Mouse (Mus musculus): ENCODE measurements at regions not wholly inside any gene's neighbourhood (a gene's known extent, or its start where the extent isn't known, plus 50 kb on each side); places are given as distances from the start of the nearest gene placed in this dataset.

GRCm38 (mm10) chr2:106383415-106384285 is 309.4 kb upstream of the Mpped2 start:
- Histone ChIP-seq H3K4me3 (ENCODE audit: low read length) (no peak overlapping the region), H3K4me1 (ENCODE audit: insufficient read depth, low read length) (no peaks in the 10 kb centered on the region), H3K27me3 (ENCODE audit: insufficient read depth, low read length) (no peaks in the 10 kb centered on the region), H3K9me3 (ENCODE audit: low read length) (no peaks in the 10 kb centered on the region), H3K4me2 (ENCODE audit: low read depth, low read length) (no peak overlapping the region), H3K36me3 (ENCODE audit: insufficient read depth, low read length) (no peaks in the 10 kb centered on the region), H3K9ac (replicated peaks; ENCODE audit: low read length) (no peak overlapping the region), H3K27ac (no peak overlapping the region)
- no peak for ATAC-seq
- 65% methylated on average over 14 of the region's 14 CpGs for WGBS
- peak; percentile 13 for DNase-seq (ENCODE audit: low spot score)
- TF ChIP-seq CTCF (IDR thresholded peaks at IDR 0.05; ENCODE audit: low read depth) = no peak

- Histone ChIP-seq H3K4me2 (ENCODE audit: low read depth, low read length) (no peak overlapping the region), H3K9me3 (ENCODE audit: low read length) (no peaks in the 10 kb centered on the region), H3K27ac (no peak overlapping the region), H3K4me1 (ENCODE audit: insufficient read depth, low read length) (no peaks in the 10 kb centered on the region), H3K36me3 (ENCODE audit: insufficient read depth, low read length) (no peaks in the 10 kb centered on the region), H3K9ac (replicated peaks; ENCODE audit: low read length) (no peak overlapping the region), H3K4me3 (ENCODE audit: low read length) (no peak overlapping the region), H3K27me3 (ENCODE audit: insufficient read depth, low read length) (no peaks in the 10 kb centered on the region)
- DNase-seq (ENCODE audit: low spot score) (no peak), ATAC-seq (no peak)
- WGBS = 74% methylated on average over 5 of the region's 5 CpGs
- no peak for TF ChIP-seq CTCF (IDR thresholded peaks at IDR 0.05; ENCODE audit: low read depth)
These were observed 308.8 kb upstream of the Mpped2 start for GRCm38 (mm10) chr2:106384286-106384595.

- H3K27me3 ChIP-seq (ENCODE audit: insufficient read depth, low read length) = no peaks in the 10 kb centered on the region
- no peak for TF ChIP-seq CTCF (IDR thresholded peaks at IDR 0.05; ENCODE audit: low read depth)
- H3K4me2 ChIP-seq (ENCODE audit: low read depth, low read length) = no peak overlapping the region
- no peaks in the 10 kb centered on the region for H3K9me3 ChIP-seq (ENCODE audit: low read length)
- no peaks in the 10 kb centered on the region for H3K36me3 ChIP-seq (ENCODE audit: insufficient read depth, low read length)
- ATAC-seq (no peak), DNase-seq (ENCODE audit: low spot score) (peak; percentile 19)
- no peaks in the 10 kb centered on the region for H3K4me1 ChIP-seq (ENCODE audit: insufficient read depth, low read length)
- H3K4me3 ChIP-seq (ENCODE audit: low read length) = no peak overlapping the region
- no peak overlapping the region for H3K9ac ChIP-seq (replicated peaks; ENCODE audit: low read length)
- H3K27ac ChIP-seq = no peak overlapping the region
- WGBS = 57% methylated on average over 3 of the region's 3 CpGs
These were observed 308.2 kb upstream of the Mpped2 start for GRCm38 (mm10) chr2:106384842-106385241.

GRCm38 (mm10) chr2:106412158-106412557 is 280.9 kb upstream of the Mpped2 start:
- H3K4me2 ChIP-seq (ENCODE audit: low read depth, low read length) = no peak overlapping the region
- H3K4me3 ChIP-seq (ENCODE audit: low read length) = no peak overlapping the region
- DNase-seq (ENCODE audit: low spot score) = no peak
- no peak for TF ChIP-seq CTCF (IDR thresholded peaks at IDR 0.05; ENCODE audit: low read depth)
- H3K27ac ChIP-seq = no peak overlapping the region
- no peaks in the 10 kb centered on the region for H3K27me3 ChIP-seq (ENCODE audit: insufficient read depth, low read length)
- no peak for ATAC-seq
- no peaks in the 10 kb centered on the region for H3K4me1 ChIP-seq (ENCODE audit: insufficient read depth, low read length)
- WGBS = 68% methylated on average over 6 of the region's 6 CpGs
- H3K36me3 ChIP-seq (ENCODE audit: insufficient read depth, low read length) = no peaks in the 10 kb centered on the region
- no peaks in the 10 kb centered on the region for H3K9me3 ChIP-seq (ENCODE audit: low read length)
- no peak overlapping the region for H3K9ac ChIP-seq (replicated peaks; ENCODE audit: low read length)

GRCm38 (mm10) chr2:106415474-106416019 is 277.5 kb upstream of the Mpped2 start:
- Histone ChIP-seq H3K4me1 (ENCODE audit: insufficient read depth, low read length) (no peaks in the 10 kb centered on the region), H3K4me2 (ENCODE audit: low read depth, low read length) (0 out of 2 replicates have a peak overlapping the region, but pooled peaks have one; percentile 7), H3K27me3 (ENCODE audit: insufficient read depth, low read length) (no peaks in the 10 kb centered on the region), H3K4me3 (ENCODE audit: low read length) (no peak overlapping the region), H3K27ac (no peak overlapping the region), H3K9me3 (ENCODE audit: low read length) (no peaks in the 10 kb centered on the region), H3K36me3 (ENCODE audit: insufficient read depth, low read length) (no peaks in the 10 kb centered on the region), H3K9ac (replicated peaks; ENCODE audit: low read length) (no peak overlapping the region)
- WGBS = 47% methylated on average over 7 of the region's 7 CpGs
- DNase-seq (ENCODE audit: low spot score) (no peak), ATAC-seq (no peak)
- no peak for TF ChIP-seq CTCF (IDR thresholded peaks at IDR 0.05; ENCODE audit: low read depth)

GRCm38 (mm10) chr2:106418181-106418580 is 274.9 kb upstream of the Mpped2 start:
- no peak overlapping the region for H3K9ac ChIP-seq (replicated peaks; ENCODE audit: low read length)
- no peaks in the 10 kb centered on the region for H3K27me3 ChIP-seq (ENCODE audit: insufficient read depth, low read length)
- ATAC-seq (no peak), DNase-seq (ENCODE audit: low spot score) (no peak)
- H3K9me3 ChIP-seq (ENCODE audit: low read length) = no peaks in the 10 kb centered on the region
- no peak for TF ChIP-seq CTCF (IDR thresholded peaks at IDR 0.05; ENCODE audit: low read depth)
- no peaks in the 10 kb centered on the region for H3K4me1 ChIP-seq (ENCODE audit: insufficient read depth, low read length)
- no peaks in the 10 kb centered on the region for H3K36me3 ChIP-seq (ENCODE audit: insufficient read depth, low read length)
- no peak overlapping the region for H3K4me3 ChIP-seq (ENCODE audit: low read length)
- no peak overlapping the region for H3K4me2 ChIP-seq (ENCODE audit: low read depth, low read length)
- 44% methylated on average over 2 of the region's 2 CpGs for WGBS
- H3K27ac ChIP-seq = no peak overlapping the region

GRCm38 (mm10) chr2:106424974-106425373 is 268.1 kb upstream of the Mpped2 start:
- Histone ChIP-seq H3K36me3 (ENCODE audit: insufficient read depth, low read length) (no peaks in the 10 kb centered on the region), H3K4me3 (ENCODE audit: low read length) (no peak overlapping the region), H3K9ac (replicated peaks; ENCODE audit: low read length) (no peak overlapping the region), H3K9me3 (ENCODE audit: low read length) (no peaks in the 10 kb centered on the region), H3K27ac (no peak overlapping the region), H3K27me3 (ENCODE audit: insufficient read depth, low read length) (no peaks in the 10 kb centered on the region), H3K4me1 (ENCODE audit: insufficient read depth, low read length) (no peaks in the 10 kb centered on the region), H3K4me2 (ENCODE audit: low read depth, low read length) (no peak overlapping the region)
- WGBS = 72% methylated on average over 3 of the region's 3 CpGs
- no peak for ATAC-seq
- no peak for DNase-seq (ENCODE audit: low spot score)
- no peak for TF ChIP-seq CTCF (IDR thresholded peaks at IDR 0.05; ENCODE audit: low read depth)

Data from hindbrain, postnatal 0 days (tissue).